Mouse (Mus musculus) brain, embryonic 14.5 days (tissue): ENCODE measurements at regions not wholly inside any gene's neighbourhood (a gene's known extent, or its start where the extent isn't known, plus 50 kb on each side); places are given as distances from the start of the nearest gene placed in this dataset.
"Not testable (repeated sequence)": the region's sequence is repeated elsewhere in the genome, so short reads cannot be mapped to it uniquely, and the experiment has no call there.

Experiments used
- DNase-seq: peaks from one replicate; pipeline ENCODE4 v3.0.0-alpha.2; 2011; ENCODE audit warnings: low read depth
- CTCF ChIP-seq: fragments of 200-500 bp; IDR thresholded peaks from 2 replicates; pipeline ENCODE4 v1.5.1; 2012; ENCODE audit warnings: inconsistent platforms, mild to moderate bottlenecking, moderate library complexity, borderline replicate concordance; ENCODE audit not compliant: insufficient read depth, insufficient read length; ENCODE audit errors: extremely low read depth
- POLR2A ChIP-seq: fragments of 200-500 bp; IDR thresholded peaks from 2 replicates; pipeline ENCODE4 v1.6.1; 2012; ENCODE audit warnings: mild to moderate bottlenecking, inconsistent platforms, borderline replicate concordance; ENCODE audit not compliant: poor library complexity, insufficient read depth, insufficient read length, severe bottlenecking; ENCODE audit errors: extremely low read depth

GRCm38 (mm10) chr11:26683850-26684249 lies 90.1 kb upstream of the Vrk2 start:
- no peak for DNase-seq
- TF ChIP-seq CTCF (no peak), POLR2A (no peak)

GRCm38 (mm10) chr11:26667251-26667650 lies 73.5 kb upstream of the Vrk2 start:
- DNase-seq = peak; percentile 33

GRCm38 (mm10) chr11:26660878-26661277 lies 67.1 kb upstream of the Vrk2 start:
- DNase-seq = no peak
- TF ChIP-seq CTCF = no peak
- no peak for TF ChIP-seq POLR2A

More at GRCm38 (mm10) chr11:26667251-26667650, 73.5 kb upstream of the Vrk2 start:
- TF ChIP-seq POLR2A (no peak), CTCF (no peak)

GRCm38 (mm10) chr11:26649165-26649564 lies 55.4 kb upstream of the Vrk2 start:
- DNase-seq = not testable (repeated sequence)
